Mouse (Mus musculus) right cerebral cortex, adult 2 months (tissue): ENCODE data around the gene Pnpla1.
A peak's percentile ranks its signal among the peaks of the same experiment; 100 is the strongest.

Experiments
- DNase-seq, 2 experiments: peaks; one replicate each; pipeline ENCODE4 v3.0.0; 2021 to 2022; ENCODE audit warnings: low spot score in 2 of 2

Pnpla1 gene

GRCm38 (mm10) chr17:28843665-28844064 lies 14.5 kb upstream of the Pnpla1 start:
- no peak for DNase-seq

- DNase-seq: peak in 1 of 2 experiments; percentile 33
Measured at GRCm38 (mm10) chr17:28846974-28847617, 11.1 kb upstream of the Pnpla1 start.

DNA sequence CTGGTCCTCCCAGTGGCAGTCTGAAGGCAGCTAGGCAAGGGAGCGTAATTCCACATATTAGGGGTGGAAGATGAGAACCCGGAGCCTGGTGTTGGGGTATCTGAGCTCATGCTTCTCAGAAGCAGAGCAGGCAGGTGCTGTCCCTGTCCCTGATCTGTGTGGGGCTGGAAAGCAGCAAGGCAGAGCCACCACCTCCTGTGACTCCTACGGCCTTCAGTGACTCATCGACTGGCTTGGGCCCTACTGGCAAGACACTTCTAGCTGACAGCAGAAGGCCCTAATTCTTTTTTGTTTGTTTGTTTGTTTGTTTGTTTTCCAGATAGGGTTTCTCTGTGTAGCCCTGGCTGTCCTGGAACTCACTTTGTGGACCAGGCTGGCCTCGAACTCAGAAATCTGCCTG lies 7.7 kb upstream of the Pnpla1 start:
- DNase-seq: no peak

DNA sequence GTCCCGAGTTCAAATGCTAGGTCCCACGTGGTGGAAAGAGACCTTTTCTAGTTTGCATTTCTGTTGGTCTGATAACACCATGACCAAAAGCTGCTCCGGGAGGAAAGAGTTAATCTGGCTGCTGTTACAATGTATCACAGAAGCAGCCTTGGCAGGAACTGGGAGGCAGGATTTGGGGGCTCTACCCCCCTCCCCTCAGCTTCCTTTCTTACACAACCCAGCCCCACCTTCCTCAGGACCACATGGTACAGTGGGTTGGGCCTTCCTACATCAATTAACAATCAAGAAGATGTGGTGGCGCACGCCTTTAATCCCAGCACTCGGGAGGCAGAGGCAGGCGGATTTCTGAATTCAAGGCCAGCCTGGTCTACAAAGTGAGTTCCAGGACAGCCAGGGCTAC lies 3.8 kb upstream of the Pnpla1 start:
- DNase-seq: no peak

- no peak for DNase-seq
Measured at GRCm38 (mm10) chr17:28855166-28855885, 2.9 kb upstream of the Pnpla1 start.

- no peak for DNase-seq
Measured at GRCm38 (mm10) chr17:28856030-28856429, 2.2 kb upstream of the Pnpla1 start.

DNA sequence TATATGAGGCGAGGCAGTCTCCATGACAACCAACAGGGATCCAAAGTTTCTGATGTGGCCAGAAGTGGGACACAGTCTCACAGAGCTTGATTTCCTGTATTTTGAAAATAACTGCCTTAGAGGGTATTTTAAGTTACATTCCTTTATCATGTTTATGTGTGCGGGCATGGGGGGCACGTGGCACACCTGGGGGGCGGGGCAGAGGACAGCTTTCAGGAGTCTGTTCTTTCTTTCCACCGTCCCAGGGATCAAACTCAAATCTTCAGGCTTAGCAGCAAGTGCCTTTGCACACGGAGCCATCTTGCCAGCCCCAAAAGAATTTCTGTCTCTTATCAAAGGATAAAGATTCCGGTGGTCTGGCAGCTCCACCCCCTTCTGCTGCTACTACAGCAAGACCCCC lies 5.7 kb downstream of the Pnpla1 start:
- no peak for DNase-seq

GRCm38 (mm10) chr17:28864464-28864863 lies 6.3 kb downstream of the Pnpla1 start:
- DNase-seq: no peak

GRCm38 (mm10) chr17:28866921-28867320 lies 8.7 kb downstream of the Pnpla1 start:
- DNase-seq: no peak

DNA sequence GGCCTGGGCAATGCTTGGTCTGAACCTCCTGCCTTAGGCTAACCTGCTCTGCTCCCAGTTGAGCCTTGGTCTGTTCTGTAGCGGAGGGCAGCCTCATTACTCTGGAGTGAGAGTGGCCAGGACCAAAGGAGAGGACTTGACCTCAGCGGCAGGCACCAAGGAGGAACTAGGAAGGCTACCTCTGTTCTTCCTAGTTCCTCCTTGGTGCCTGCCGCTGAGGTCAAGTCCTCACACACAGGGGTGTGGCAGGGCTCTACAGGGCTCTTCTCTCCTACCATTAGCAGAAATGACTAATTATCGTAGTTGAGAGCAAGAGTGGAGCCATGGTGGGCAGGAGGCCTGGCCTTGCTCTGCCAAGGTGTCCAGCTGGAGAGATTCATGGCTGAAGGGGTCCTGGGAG lies 9.2 kb downstream of the Pnpla1 start:
- DNase-seq: no peak

DNA sequence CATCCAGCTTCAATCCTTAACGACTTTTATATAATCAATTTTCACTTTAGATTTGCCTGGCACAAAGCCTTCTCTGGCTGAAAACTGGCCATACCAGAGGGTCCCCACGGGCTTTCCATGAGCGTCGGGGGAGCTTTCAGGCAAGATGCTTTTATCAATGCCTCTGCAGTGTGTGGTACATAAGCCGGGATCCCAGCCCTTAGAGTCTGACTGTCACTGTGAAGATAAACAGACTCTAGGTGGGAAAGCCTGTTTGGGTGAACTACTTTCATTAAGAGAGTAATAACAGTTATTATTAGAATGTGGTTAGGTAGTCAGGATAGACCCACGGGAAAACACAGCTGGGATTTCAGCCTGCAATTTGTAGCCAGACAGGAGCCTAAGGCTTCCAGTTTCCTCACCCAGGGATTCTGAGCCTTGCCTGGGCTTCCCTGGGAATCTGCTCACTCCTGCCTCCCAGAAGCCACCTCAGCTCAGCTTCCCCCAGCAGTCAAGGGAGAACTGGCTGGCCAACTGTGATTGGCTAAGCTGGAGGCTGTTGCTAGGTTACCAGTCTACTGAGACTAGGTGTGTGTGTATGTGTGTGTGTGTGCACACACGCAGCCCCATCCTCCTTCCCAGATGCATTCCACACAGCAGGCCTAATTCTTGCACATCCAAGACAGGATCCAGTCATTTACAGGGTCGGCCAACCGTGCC lies 11.3 kb downstream of the Pnpla1 start:
- DNase-seq: peak; percentile 78 to 80

DNA sequence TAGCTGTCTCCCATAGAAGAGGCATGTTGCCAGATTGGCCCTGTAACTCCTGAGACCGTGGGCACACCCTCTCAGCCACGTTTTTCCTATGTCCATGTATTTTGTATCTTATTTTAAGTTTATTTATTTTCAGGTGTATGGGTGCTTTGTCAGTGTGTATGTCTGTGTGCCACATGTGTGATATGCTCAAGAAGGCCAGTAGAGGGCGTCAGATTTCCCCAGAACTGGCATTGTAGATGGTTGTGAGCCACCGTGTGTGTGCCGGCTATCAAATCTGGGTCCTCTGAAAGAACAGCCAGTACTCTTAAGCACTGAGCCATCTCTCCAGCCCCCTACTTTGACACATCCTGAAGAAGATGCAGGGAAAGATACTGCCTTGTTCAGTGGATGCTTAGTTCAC lies 12.2 kb downstream of the Pnpla1 start:
- no peak for DNase-seq

DNA sequence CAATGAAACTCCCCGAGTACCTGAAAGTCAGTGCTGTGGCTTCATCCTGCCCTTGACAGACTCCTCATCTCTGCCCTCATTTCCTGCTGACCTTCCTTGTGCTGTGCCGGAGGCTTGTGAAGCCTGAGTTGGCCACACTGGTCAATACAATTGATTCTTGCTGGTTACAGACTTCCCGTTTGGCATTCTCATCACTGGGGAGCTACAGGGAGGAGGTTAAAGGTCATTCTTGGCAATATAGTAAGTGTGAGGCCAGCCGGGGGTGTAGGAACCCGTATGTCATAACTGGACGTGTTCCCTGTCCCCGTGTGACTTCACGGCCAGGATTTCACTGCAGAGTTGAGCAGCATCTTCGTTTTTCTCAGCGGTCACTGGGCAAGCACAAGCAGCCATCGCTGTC lies 13.6 kb downstream of the Pnpla1 start:
- no peak for DNase-seq

DNA sequence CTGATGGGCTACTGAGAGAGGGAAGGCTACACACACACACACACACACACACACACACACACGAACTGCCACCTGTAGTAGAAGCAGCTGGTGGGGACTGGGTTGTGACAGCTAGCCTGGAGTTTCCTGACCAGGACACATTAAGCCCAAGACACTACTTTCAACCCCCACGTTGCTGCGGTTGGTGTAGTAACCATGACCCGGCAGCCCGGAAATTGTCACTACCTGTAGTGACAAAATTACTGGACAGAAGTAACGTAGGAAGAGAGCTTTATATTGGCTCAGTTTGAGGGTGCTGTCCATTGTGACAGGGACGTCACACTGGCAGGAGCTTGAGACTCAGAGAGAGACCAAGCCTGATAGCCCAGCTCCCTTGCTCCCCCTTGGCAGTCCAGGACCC lies 14.1 kb downstream of the Pnpla1 start:
- no peak for DNase-seq

GRCm38 (mm10) chr17:28874216-28874615 lies 16.0 kb downstream of the Pnpla1 start:
- DNase-seq: peak; percentile 41 to 60

DNA sequence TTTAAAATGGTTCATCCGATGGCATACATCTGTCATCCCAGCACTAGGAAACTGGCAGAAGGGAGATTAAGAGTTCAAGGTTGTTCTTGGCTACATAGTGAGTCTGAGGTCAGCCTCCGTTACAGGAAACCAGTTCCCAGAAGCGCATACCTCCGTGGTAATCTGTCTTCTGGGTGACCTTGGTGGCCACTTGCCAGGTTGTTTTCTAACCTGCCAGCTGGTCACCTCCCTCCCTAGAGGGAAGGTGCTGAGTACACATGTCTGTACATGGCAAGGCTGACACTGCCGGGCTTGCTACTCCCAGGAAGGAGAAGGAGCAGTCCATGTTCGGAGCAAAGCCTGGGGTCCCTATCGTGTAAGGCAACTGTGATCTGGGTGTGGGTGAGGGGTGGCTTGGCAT lies 16.6 kb downstream of the Pnpla1 start:
- DNase-seq: no peak

GRCm38 (mm10) chr17:28875316-28875715 lies 17.1 kb downstream of the Pnpla1 start:
- DNase-seq: peak; percentile 68 to 71

- DNase-seq: no peak
Measured at GRCm38 (mm10) chr17:28876331-28876730, 18.1 kb downstream of the Pnpla1 start.

DNA sequence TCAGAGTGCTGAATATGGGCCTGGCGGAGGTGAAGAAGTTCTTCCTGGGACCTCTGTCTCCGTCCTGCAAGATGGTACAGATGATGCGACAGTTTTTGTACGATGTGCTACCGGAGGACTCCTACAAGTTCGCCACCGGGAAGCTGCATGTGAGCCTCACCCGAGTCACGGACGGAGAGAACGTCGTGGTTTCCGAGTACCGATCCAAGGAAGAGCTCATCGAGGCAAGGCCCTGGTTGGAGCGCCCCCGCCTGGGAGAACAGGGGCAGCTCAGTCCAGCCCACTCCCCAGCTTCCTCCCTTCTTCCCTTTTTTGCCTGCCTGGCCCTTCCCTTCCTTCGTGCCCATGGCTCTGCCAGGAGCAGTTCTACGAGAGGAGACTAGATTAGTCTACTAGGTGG lies 18.6 kb downstream of the Pnpla1 start:
- no peak for DNase-seq

- peak; percentile 75 to 81 for DNase-seq
Measured at GRCm38 (mm10) chr17:28879931-28880391, 21.8 kb downstream of the Pnpla1 start.

DNA sequence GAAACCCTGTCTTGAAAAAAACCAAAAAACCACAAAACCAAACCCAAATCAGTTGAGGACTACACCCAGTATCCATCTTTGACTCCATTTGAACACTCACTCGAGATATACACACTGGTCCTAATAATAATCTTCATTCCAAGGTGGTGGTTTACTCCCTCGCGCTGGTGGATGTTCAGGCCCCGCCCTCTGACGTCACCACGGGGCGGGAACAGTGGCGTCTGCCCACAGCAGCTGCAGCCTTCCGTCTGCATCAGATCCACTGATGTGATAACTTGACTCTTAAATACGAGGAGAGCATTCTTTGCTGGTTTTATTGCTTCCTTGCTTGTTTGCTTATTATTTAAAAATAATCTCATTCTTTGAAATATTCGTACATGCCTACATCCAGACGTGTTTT lies 24.1 kb downstream of the Pnpla1 start:
- DNase-seq: peak in 1 of 2 experiments; percentile 56

GRCm38 (mm10) chr17:28882810-28883209 lies 24.6 kb downstream of the Pnpla1 start:
- no peak for DNase-seq
